Mouse (Mus musculus) cerebellum, adult 18-20 months (tissue): Measurements from ENCODE around the gene Olfr389.

ENCODE experiments used
- DNase-seq, 2 experiments: peaks; one replicate each; pipeline ENCODE4 v3.0.0; 2021

The Olfr389 gene

DNA sequence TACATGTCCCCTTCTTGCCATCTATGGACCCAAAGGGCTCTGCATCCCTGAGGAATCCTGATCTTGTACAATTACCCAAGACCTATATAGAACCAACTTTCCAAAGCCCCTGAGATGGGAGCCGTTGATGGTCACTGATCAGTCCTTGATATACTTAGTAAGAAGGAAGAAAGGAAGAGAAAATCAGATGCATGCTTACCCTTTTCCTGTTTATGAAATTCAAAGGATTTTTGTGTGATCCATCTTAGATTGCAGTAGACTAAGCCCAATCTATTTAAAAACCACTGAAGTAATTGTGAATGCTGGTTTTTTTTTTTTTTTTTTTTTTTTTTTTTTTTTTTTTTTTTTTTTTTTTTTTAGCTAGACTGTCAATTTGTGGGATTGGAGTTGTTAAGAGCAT lies at the start of gene Olfr389:
Olfr389 (minus strand) TSS at position 101 of the 400 bp plus-strand sequence.
- no peak for DNase-seq

DNA sequence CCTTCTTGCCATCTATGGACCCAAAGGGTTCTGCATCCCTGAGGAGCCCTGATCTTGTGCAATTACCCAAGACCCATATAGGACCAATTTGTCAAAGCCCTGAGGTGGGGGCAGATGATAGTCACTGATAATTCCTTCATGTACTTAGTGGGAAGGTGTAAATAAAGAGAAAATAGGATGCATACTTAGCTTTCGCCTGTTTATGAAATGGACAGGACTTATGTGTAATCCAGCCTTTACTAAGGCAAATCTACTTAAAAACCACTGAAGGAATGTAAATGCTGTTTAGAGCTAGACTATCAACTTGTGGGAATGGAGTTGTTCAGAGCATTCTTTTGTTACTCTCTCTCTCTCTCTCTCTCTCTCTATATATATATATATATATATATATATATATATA lies 36.4 kb upstream of the Olfr389 start, which contains the start of gene Olfr392:
Olfr392 (minus strand) TSS at position 101 of the 400 bp plus-strand sequence.
- no peak for DNase-seq

DNA sequence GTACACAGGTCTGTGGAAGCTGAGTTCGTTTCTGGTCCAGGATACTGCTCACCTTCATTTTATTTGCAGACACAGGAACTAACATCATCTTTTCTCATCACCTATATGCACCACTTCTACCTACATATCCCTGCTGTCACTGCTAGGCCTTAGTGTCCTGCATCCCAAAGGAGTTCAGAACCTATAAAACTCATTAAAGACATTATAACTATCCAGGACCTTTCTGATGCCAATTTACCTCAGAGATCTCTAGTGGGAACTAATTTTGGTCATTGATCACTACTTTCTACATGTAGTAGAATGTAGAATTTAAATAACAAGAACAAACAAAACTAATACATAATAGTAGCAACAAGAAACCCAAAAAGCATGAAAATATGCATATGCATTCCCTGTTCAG lies 22.4 kb upstream of the Olfr389 start, which contains the start of gene Olfr391-ps:
Olfr391-ps (minus strand) TSS at position 101 of the 400 bp plus-strand sequence.
- no peak for DNase-seq

DNA sequence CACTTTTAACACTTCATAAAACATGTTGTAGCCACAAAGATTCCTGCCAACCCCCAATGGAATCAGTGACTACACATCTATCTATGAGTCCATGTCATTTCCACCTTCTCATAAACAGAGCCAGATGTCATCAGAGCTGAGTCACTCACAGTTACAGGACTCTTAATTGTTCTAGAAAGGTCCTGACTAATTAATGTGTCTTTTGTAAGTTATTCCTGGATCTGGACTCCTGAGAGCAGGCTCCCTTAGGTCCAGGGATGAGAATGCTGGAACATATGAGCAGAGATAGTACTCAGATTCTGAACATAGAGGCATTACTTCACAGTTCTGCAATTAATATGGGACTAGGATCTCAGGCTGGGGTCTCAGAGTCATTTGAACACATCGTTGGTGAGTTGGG lies 2.2 kb upstream of the Olfr389 start, which contains the start of gene Olfr390:
Olfr390 (plus strand) TSS at position 301 of the 400 bp plus-strand sequence.
- no peak for DNase-seq

DNA sequence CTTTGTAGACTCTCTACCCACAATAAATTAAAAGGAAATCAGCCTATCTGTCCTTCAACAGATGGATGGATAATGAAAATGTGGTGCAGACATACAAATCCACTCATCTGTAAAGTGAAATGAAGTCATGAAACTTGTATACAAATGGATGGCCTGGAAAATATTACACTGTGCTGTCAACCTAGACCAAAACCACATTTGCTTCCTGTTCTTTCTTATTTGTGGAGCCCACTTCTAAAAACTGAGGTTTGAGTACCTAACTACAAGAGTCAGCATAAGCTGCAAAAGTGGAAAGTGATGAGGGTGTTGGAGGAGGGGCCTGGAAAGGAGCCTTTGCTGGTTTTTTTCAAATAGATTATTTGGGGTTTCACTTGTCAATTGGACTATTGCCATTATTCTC lies 21.4 kb downstream of the Olfr389 start:
- no peak for DNase-seq
